Comparison of ENCODE assay signal across 18 mouse cellular contexts in genomic region chr17:31144040-31145037, GRCm38 (mm10). TPM values are rescaled to one million over a fixed set of nuclear protein-coding genes. Genes with fewer than 3 reads are reported as not detected.
A peak's percentile ranks its signal among the peaks of the same experiment; 100 is the strongest.
DNase-seq lines count a peak whose midpoint lies in the region; ATAC-seq and TF ChIP-seq lines count a peak whose summit lies in the region.
"Had no signal": no experiment of that assay in that cellular context is flagged by ENCODE, and none has a peak within 500 bp of the region (broad histone marks: within the 10 kb centered on the region; RNA-seq: fewer than 3 reads in every experiment).

Tff2 (minus strand) TSS chr17:31144282.

- TF ChIP-seq POLR2A in heart, adult 2 months (IDR thresholded peaks at IDR 0.05; ENCODE audit: insufficient read depth, low read depth, low read length) = no peak

- 0 out of 2 replicates have a peak, but pooled peaks cover 4% of the 10 kb centered on the region for H3K9me3 ChIP-seq in hindbrain, postnatal 0 days (ENCODE audit: low read length)
- no peaks in the 10 kb centered on the region for H3K9me3 ChIP-seq in hindbrain, embryonic 11.5 days (ENCODE audit: control insufficient read depth, low read length)
- H3K9me3 ChIP-seq in midbrain, postnatal 0 days (ENCODE audit: low read length) = no peaks in the 10 kb centered on the region
- H3K9me3 ChIP-seq in midbrain, embryonic 10.5 days (replicated peaks) = no peaks in the 10 kb centered on the region
- no peaks in the 10 kb centered on the region for H3K9me3 ChIP-seq in intestine, embryonic 16.5 days (ENCODE audit: control insufficient read depth, low read length)
- H3K9me3 ChIP-seq in stomach, embryonic 15.5 days = no peaks in the 10 kb centered on the region
- H3K9me3 ChIP-seq: embryonic facial prominence, embryonic 13.5 days; forebrain, embryonic 15.5 days; liver, embryonic 12.5 days had no signal

- 63% methylated on average over 15 of the region's 15 CpGs for WGBS in hindbrain, postnatal 0 days
- WGBS in hindbrain, embryonic 11.5 days = 76% methylated on average over 15 of the region's 15 CpGs
- 67% methylated on average over 15 of the region's 15 CpGs for WGBS in midbrain, postnatal 0 days
- 78% methylated on average over 15 of the region's 15 CpGs for WGBS in midbrain, embryonic 10.5 days
- WGBS in intestine, embryonic 16.5 days = 55% methylated on average over 15 of the region's 15 CpGs
- 55% methylated on average over 15 of the region's 15 CpGs for WGBS in stomach, embryonic 15.5 days
- WGBS in heart, adult 2 months = 64% methylated on average over 15 of the region's 15 CpGs

- peak; percentile 53 for DNase-seq in hindbrain, postnatal 0 days (ENCODE audit: low spot score)
- no peak for DNase-seq in hindbrain, embryonic 11.5 days (ENCODE audit: low spot score)
- peak; percentile 22 for DNase-seq in midbrain, postnatal 0 days (ENCODE audit: low spot score)
- DNase-seq in midbrain, embryonic 10.5 days (ENCODE audit: low spot score) = no peak
- DNase-seq in heart, adult 2 months = no peak
- no peak for DNase-seq in right cerebral cortex, postnatal 4 days
- DNase-seq: cerebellum, postnatal 25 days; gastrocnemius, postnatal 36 days; thymus, postnatal 36 days had no signal

- H3K79me2 ChIP-seq in heart, adult 2 months (replicated peaks; ENCODE audit: control insufficient read depth, insufficient read depth, low read length) = no peaks in the 10 kb centered on the region

- no peaks in the 10 kb centered on the region for H3K4me1 ChIP-seq in hindbrain, postnatal 0 days (ENCODE audit: insufficient read depth, low read length)
- H3K4me1 ChIP-seq in hindbrain, embryonic 11.5 days (replicated peaks; ENCODE audit: control insufficient read depth, insufficient read depth, low read length) = no peaks in the 10 kb centered on the region
- no peaks in the 10 kb centered on the region for H3K4me1 ChIP-seq in midbrain, postnatal 0 days (ENCODE audit: insufficient read depth, low read length)
- no peaks in the 10 kb centered on the region for H3K4me1 ChIP-seq in midbrain, embryonic 10.5 days
- peaks cover 5% of the 10 kb centered on the region; the same call in 1 of the 2 replicates for H3K4me1 ChIP-seq in intestine, embryonic 16.5 days (ENCODE audit: control insufficient read depth, insufficient read depth, low read length)
- H3K4me1 ChIP-seq in stomach, embryonic 15.5 days = peaks cover 8% of the 10 kb centered on the region
- no peaks in the 10 kb centered on the region for H3K4me1 ChIP-seq in heart, adult 2 months (ENCODE audit: control insufficient read depth, insufficient read depth, low read length)
- H3K4me1 ChIP-seq: forebrain, embryonic 15.5 days; liver, embryonic 12.5 days had no signal

- no peak within 1 kb of the TSS for H3K9ac ChIP-seq in hindbrain, postnatal 0 days (replicated peaks; ENCODE audit: low read length)
- H3K9ac ChIP-seq in hindbrain, embryonic 11.5 days (ENCODE audit: low read depth, low read length) = no peak within 1 kb of the TSS
- H3K9ac ChIP-seq in midbrain, postnatal 0 days (replicated peaks; ENCODE audit: low read length, poor library complexity, severe bottlenecking) = no peak within 1 kb of the TSS
- H3K9ac ChIP-seq in intestine, embryonic 16.5 days (ENCODE audit: low read depth, low read length) = no peak within 1 kb of the TSS
- H3K9ac ChIP-seq in stomach, embryonic 15.5 days = no peak within 1 kb of the TSS
- H3K9ac ChIP-seq in heart, adult 2 months (ENCODE audit: low read depth, low read length) = no peak within 1 kb of the TSS
- H3K9ac ChIP-seq: embryonic facial prominence, embryonic 13.5 days; forebrain, embryonic 15.5 days; hindbrain, embryonic 14.5 days; liver, embryonic 12.5 days had no signal

- H3K4me2 ChIP-seq in hindbrain, postnatal 0 days (ENCODE audit: low read depth, low read length) = no peak within 1 kb of the TSS
- H3K4me2 ChIP-seq in hindbrain, embryonic 11.5 days (replicated peaks; ENCODE audit: low read depth, low read length) = no peak within 1 kb of the TSS
- no peak within 1 kb of the TSS for H3K4me2 ChIP-seq in midbrain, postnatal 0 days (ENCODE audit: low read depth, low read length, poor library complexity, severe bottlenecking)
- no peak within 1 kb of the TSS for H3K4me2 ChIP-seq in intestine, embryonic 16.5 days (ENCODE audit: low read depth, low read length)
- H3K4me2 ChIP-seq in stomach, embryonic 15.5 days = no peak within 1 kb of the TSS
- H3K4me2 ChIP-seq: embryonic facial prominence, embryonic 13.5 days; forebrain, embryonic 15.5 days; hindbrain, embryonic 14.5 days; liver, embryonic 12.5 days had no signal

- H3K27me3 ChIP-seq in hindbrain, postnatal 0 days (ENCODE audit: insufficient read depth, low read length) = no peaks in the 10 kb centered on the region
- no peaks in the 10 kb centered on the region; the same call in 1 of the 2 replicates for H3K27me3 ChIP-seq in hindbrain, embryonic 11.5 days (ENCODE audit: control insufficient read depth, insufficient read depth, low read length)
- no peaks in the 10 kb centered on the region for H3K27me3 ChIP-seq in midbrain, postnatal 0 days (ENCODE audit: insufficient read depth, low read length)
- no peaks in the 10 kb centered on the region for H3K27me3 ChIP-seq in midbrain, embryonic 10.5 days (ENCODE audit: low read depth, poor library complexity, severe bottlenecking)
- no peaks in the 10 kb centered on the region for H3K27me3 ChIP-seq in intestine, embryonic 16.5 days (replicated peaks; ENCODE audit: control insufficient read depth, insufficient read depth, low read length)
- H3K27me3 ChIP-seq in stomach, embryonic 15.5 days (replicated peaks) = no peaks in the 10 kb centered on the region
- no peaks in the 10 kb centered on the region for H3K27me3 ChIP-seq in heart, adult 2 months (ENCODE audit: control insufficient read depth, insufficient read depth, low read length)
- H3K27me3 ChIP-seq: embryonic facial prominence, embryonic 13.5 days; forebrain, embryonic 15.5 days had no signal

- no peaks in the 10 kb centered on the region for H3K36me3 ChIP-seq in hindbrain, postnatal 0 days (ENCODE audit: insufficient read depth, low read length)
- no peaks in the 10 kb centered on the region for H3K36me3 ChIP-seq in hindbrain, embryonic 11.5 days (ENCODE audit: control insufficient read depth, insufficient read depth, low read length)
- H3K36me3 ChIP-seq in midbrain, postnatal 0 days (ENCODE audit: insufficient read depth, low read length) = no peaks in the 10 kb centered on the region
- no peaks in the 10 kb centered on the region for H3K36me3 ChIP-seq in midbrain, embryonic 10.5 days
- H3K36me3 ChIP-seq in intestine, embryonic 16.5 days (ENCODE audit: control insufficient read depth, insufficient read depth, low read length) = no peaks in the 10 kb centered on the region
- H3K36me3 ChIP-seq in stomach, embryonic 15.5 days = no peaks in the 10 kb centered on the region
- H3K36me3 ChIP-seq in heart, adult 2 months (ENCODE audit: control insufficient read depth, insufficient read depth, low read length) = no peaks in the 10 kb centered on the region
- H3K36me3 ChIP-seq: embryonic facial prominence, embryonic 13.5 days; forebrain, embryonic 15.5 days; liver, embryonic 12.5 days had no signal

- H3K4me3 ChIP-seq in hindbrain, postnatal 0 days (ENCODE audit: low read length) = no peak within 1 kb of the TSS
- no peak within 1 kb of the TSS for H3K4me3 ChIP-seq in hindbrain, embryonic 11.5 days (ENCODE audit: low read depth, low read length)
- H3K4me3 ChIP-seq in midbrain, postnatal 0 days (ENCODE audit: low read depth, low read length) = no peak within 1 kb of the TSS
- no peak within 1 kb of the TSS for H3K4me3 ChIP-seq in midbrain, embryonic 10.5 days
- no peak within 1 kb of the TSS for H3K4me3 ChIP-seq in intestine, embryonic 16.5 days (ENCODE audit: low read length)
- no peak within 1 kb of the TSS for H3K4me3 ChIP-seq in stomach, embryonic 15.5 days (replicated peaks)
- no peak within 1 kb of the TSS for H3K4me3 ChIP-seq in heart, adult 2 months
- H3K4me3 ChIP-seq: embryonic facial prominence, embryonic 13.5 days; forebrain, embryonic 15.5 days; liver, embryonic 12.5 days had no signal

- 0 out of 2 replicates have a peak, but pooled peaks have one; percentile 35 for ATAC-seq in hindbrain, postnatal 0 days
- ATAC-seq in hindbrain, embryonic 11.5 days (ENCODE audit: low FRiP score) = no peak
- ATAC-seq in midbrain, postnatal 0 days (ENCODE audit: low FRiP score) = no peak
- ATAC-seq in intestine, embryonic 16.5 days = peak; percentile 84
- ATAC-seq in stomach, embryonic 15.5 days (ENCODE audit: insufficient read depth, low FRiP score, low read depth) = peak; percentile 65; the same call in 1 of the 2 replicates
- ATAC-seq: forebrain, embryonic 15.5 days; liver, embryonic 12.5 days had no signal

- TF ChIP-seq CTCF in hindbrain, postnatal 0 days (IDR thresholded peaks at IDR 0.05; ENCODE audit: low read depth) = no peak
- TF ChIP-seq CTCF in midbrain, postnatal 0 days (IDR thresholded peaks at IDR 0.05) = no peak
- no peak for TF ChIP-seq CTCF in heart, adult 2 months (IDR thresholded peaks at IDR 0.05)

- TF ChIP-seq EP300 in heart, adult 2 months (IDR thresholded peaks at IDR 0.05; ENCODE audit: insufficient read depth, low read depth, low read length) = no peak

- intact Hi-C loops in heart, adult 2 months (cut with DNase I) = no loop called here

- no peak within 1 kb of the TSS for H3K27ac ChIP-seq in hindbrain, postnatal 0 days
- H3K27ac ChIP-seq in hindbrain, embryonic 11.5 days (ENCODE audit: low read depth, low read length) = no peak within 1 kb of the TSS
- H3K27ac ChIP-seq in midbrain, postnatal 0 days (ENCODE audit: low read depth, low read length) = no peak within 1 kb of the TSS
- H3K27ac ChIP-seq in midbrain, embryonic 10.5 days (replicated peaks) = no peak within 1 kb of the TSS
- no peak within 1 kb of the TSS for H3K27ac ChIP-seq in intestine, embryonic 16.5 days (ENCODE audit: low read length)
- H3K27ac ChIP-seq in stomach, embryonic 15.5 days = peak within 1 kb of the TSS; percentile 5; the same call in 1 of the 2 replicates
- no peak within 1 kb of the TSS for H3K27ac ChIP-seq in heart, adult 2 months
- H3K27ac ChIP-seq: embryonic facial prominence, embryonic 13.5 days; forebrain, embryonic 15.5 days; hindbrain, embryonic 14.5 days; liver, embryonic 12.5 days had no signal

RNA-seq across cellular contexts. Expression of gene Tff2, which starts in this region (rescaled TPM):
- not detected in 2 replicates for total RNA-seq in hindbrain, postnatal 0 days (2014; rRNA removed)
- not detected in 2 replicates for polyA plus RNA-seq in hindbrain, postnatal 0 days (2015; fragmentation: Nextera tagmentation; extraction: Ambion mirVana)
- not detected in 2 replicates for polyA plus RNA-seq in hindbrain, embryonic 11.5 days (2014; fragmentation: Nextera tagmentation; extraction: Ambion mirVana)
- total RNA-seq in midbrain, postnatal 0 days (2014; rRNA removed) = not detected in 2 replicates
- polyA plus RNA-seq in midbrain, postnatal 0 days (2015; fragmentation: Nextera tagmentation; extraction: Ambion mirVana) = not detected in 2 replicates
- polyA plus RNA-seq in midbrain, embryonic 10.5 days (2016; fragmentation: Nextera tagmentation; extraction: Ambion mirVana) = not detected in 2 replicates
- polyA plus RNA-seq in intestine, embryonic 16.5 days (2015; fragmentation: Nextera tagmentation; extraction: Ambion mirVana) = 5.2 and 7.2 TPM in 2 replicates
- 39.1 and 51.9 TPM in 2 replicates for polyA plus RNA-seq in stomach, embryonic 15.5 days (2015; fragmentation: Nextera tagmentation; extraction: Ambion mirVana)
- not detected for total RNA-seq in heart, adult 2 months (2021)
- polyA plus RNA-seq in heart, adult 2 months (2012; rRNA removed) = 2.4 TPM in 1 of 2 replicates, not detected in the other
- total RNA-seq: gastrocnemius, postnatal 36 days had no signal
- polyA plus RNA-seq: C2C12; embryonic facial prominence, embryonic 13.5 days; forebrain, embryonic 15.5 days; heart, embryonic 16.5 days; hindbrain, embryonic 14.5 days; liver, embryonic 12.5 days; neural tube, embryonic 11.5 days had no signal

Comparison
In these comparisons a context has a peak if more than half of its experiments do, and no peak if none do; other contexts are left out.
1. Peak in DNase-seq and ATAC-seq in hindbrain, postnatal 0 days; RNA of the gene not detected or under 1 TPM.
2. Peak in DNase-seq in midbrain, postnatal 0 days; RNA of the gene not detected or under 1 TPM.
3. ATAC-seq: peak in intestine, embryonic 16.5 days (single experiment) and stomach, embryonic 15.5 days (single experiment); none in hindbrain, embryonic 11.5 days (single experiment) and midbrain, postnatal 0 days (single experiment).